Mouse (Mus musculus) MEL (cell line): ENCODE measurements around the gene Mrpl44. TPM values are rescaled to one million over a fixed set of nuclear protein-coding genes. Genes with fewer than 3 reads are reported as not detected.

ENCODE experiments used
- DNase-seq: peaks from one replicate; pipeline ENCODE4 v3.0.0; 2011; ENCODE audit warnings: low read depth, low spot score
- H3K27ac ChIP-seq: 2 replicates; pipeline ENCODE4 v1.5.1; 2012; ENCODE audit warnings: low read depth, mild to moderate bottlenecking, control low read depth, low read length, moderate library complexity; ENCODE audit not compliant: control insufficient read depth
- H3K27me3 ChIP-seq, 2 experiments: fragments of 150-350 bp in 1 of 2; sonication (generic) in 1 of 2; 2 replicates each; pipeline ENCODE4 v1.6.1; 2012; ENCODE audit warnings: low read length in 2 of 2, mild to moderate bottlenecking in 2 of 2, improper control_type of control experiment in 1 of 2, moderate library complexity in 1 of 2; ENCODE audit not compliant: insufficient read depth in 2 of 2, control insufficient read depth in 1 of 2
- H3K36me3 ChIP-seq, 2 experiments: 2 replicates each; pipeline ENCODE4 v1.6.1; 2012 to 2014; ENCODE audit warnings: low read length in 2 of 2, improper control_type of control experiment in 1 of 2, inconsistent platforms in 1 of 2, mild to moderate bottlenecking in 1 of 2; ENCODE audit not compliant: insufficient read depth in 2 of 2, control insufficient read depth in 1 of 2
- H3K4me1 ChIP-seq, 2 experiments: fragments of 150-350 bp in 1 of 2; sonication (generic) in 1 of 2; 2 replicates each; pipeline ENCODE4 v1.6.1; 2012; ENCODE audit warnings: low read length in 2 of 2, improper control_type of control experiment in 1 of 2, mild to moderate bottlenecking in 1 of 2; ENCODE audit not compliant: insufficient read depth in 2 of 2, control insufficient read depth in 1 of 2
- H3K4me3 ChIP-seq, 2 experiments: fragments of 150-350 bp in 1 of 2; sonication (generic) in 1 of 2; 2 replicates each; pipeline ENCODE4 v1.5.1; 2012; ENCODE audit warnings: low read depth in 2 of 2, low read length in 2 of 2, mild to moderate bottlenecking in 2 of 2, moderate library complexity in 2 of 2, control low read depth in 1 of 2, improper control_type of control experiment in 1 of 2; ENCODE audit not compliant: control insufficient read depth in 1 of 2, insufficient read depth in 1 of 2
- H3K79me2 ChIP-seq: 2 replicates; pipeline ENCODE4 v1.6.1; 2012; ENCODE audit warnings: mild to moderate bottlenecking, low read length, moderate library complexity; ENCODE audit not compliant: control insufficient read depth, poor library complexity, insufficient read depth
- H3K9ac ChIP-seq: 2 replicates; pipeline ENCODE4 v1.6.1; 2012; ENCODE audit warnings: low read depth, mild to moderate bottlenecking, control low read depth, low read length, moderate library complexity; ENCODE audit not compliant: control insufficient read depth, poor library complexity, severe bottlenecking
- H3K9me3 ChIP-seq: fragments of 150-350 bp; sonication (generic); replicated peaks from 2 replicates; pipeline ENCODE4 v1.6.1; 2012; ENCODE audit warnings: mild to moderate bottlenecking, low read length, improper control_type of control experiment, moderate library complexity; ENCODE audit not compliant: insufficient read depth
- BHLHE40 ChIP-seq: IDR thresholded peaks from 2 replicates; pipeline ENCODE4 v1.6.1; 2012; ENCODE audit warnings: low read depth, mild to moderate bottlenecking, inconsistent platforms, low read length, improper control_type of control experiment, borderline replicate concordance
- CHD2 ChIP-seq: IDR thresholded peaks from 2 replicates; pipeline ENCODE4 v1.6.1; 2011; ENCODE audit warnings: low read length, improper control_type of control experiment
- CTCF ChIP-seq, 3 experiments: IDR thresholded peaks in 2 of 3; conservative IDR thresholded peaks in 1 of 3; 2 replicates each; pipeline ENCODE4 v1.5.1; 2011 to 2012; ENCODE audit warnings: low read length in 3 of 3, low read depth in 2 of 3, mild to moderate bottlenecking in 2 of 3, improper control_type of control experiment in 1 of 3, inconsistent platforms in 1 of 3, mixed read lengths in 1 of 3, moderate library complexity in 1 of 3; ENCODE audit not compliant: control insufficient read depth in 1 of 3, insufficient read depth in 1 of 3, poor library complexity in 1 of 3, severe bottlenecking in 1 of 3
- E2F4 ChIP-seq: IDR thresholded peaks from 2 replicates; pipeline ENCODE4 v1.6.1; 2011; ENCODE audit warnings: low read depth, low read length, improper control_type of control experiment, borderline replicate concordance
- ELF1 ChIP-seq: IDR thresholded peaks from 2 replicates; pipeline ENCODE4 v1.6.1; 2014; ENCODE audit warnings: low read depth, mild to moderate bottlenecking, inconsistent platforms, low read length, improper control_type of control experiment, moderate library complexity
- GATA1 ChIP-seq: IDR thresholded peaks from 2 replicates; pipeline ENCODE4 v1.6.1; 2011; ENCODE audit warnings: low read depth, low read length, improper control_type of control experiment
- KAT2A ChIP-seq: conservative IDR thresholded peaks from 2 replicates; pipeline ENCODE4 v1.6.1; 2012; ENCODE audit warnings: low read depth, low read length, improper control_type of control experiment, inconsistent platforms
- MAZ ChIP-seq: IDR thresholded peaks from 2 replicates; pipeline ENCODE4 v1.6.1; 2012; ENCODE audit warnings: low read depth, mild to moderate bottlenecking, inconsistent platforms, low read length, improper control_type of control experiment
- MEF2A ChIP-seq: IDR thresholded peaks from 2 replicates; pipeline ENCODE4 v1.6.1; 2014; ENCODE audit warnings: low read depth, mild to moderate bottlenecking, inconsistent platforms, low read length, improper control_type of control experiment; ENCODE audit not compliant: poor library complexity, insufficient replicate concordance, severe bottlenecking; ENCODE audit errors: extremely low read depth
- MYC ChIP-seq: IDR thresholded peaks from 2 replicates; pipeline ENCODE4 v1.6.1; 2011; ENCODE audit warnings: low read depth, mild to moderate bottlenecking, low read length, improper control_type of control experiment, moderate library complexity
- NRF1 ChIP-seq: IDR thresholded peaks from 2 replicates; pipeline ENCODE4 v1.6.1; 2014; ENCODE audit warnings: low read depth, mild to moderate bottlenecking, inconsistent platforms, low read length, improper control_type of control experiment, moderate library complexity; ENCODE audit not compliant: poor library complexity, insufficient read depth, severe bottlenecking
- POLR2A ChIP-seq, 2 experiments: IDR thresholded peaks; 2 replicates each; pipeline ENCODE4 v1.6.1; 2011 to 2012; ENCODE audit warnings: low read length in 2 of 2, mild to moderate bottlenecking in 2 of 2, control low read depth in 1 of 2, improper control_type of control experiment in 1 of 2, low read depth in 1 of 2, moderate library complexity in 1 of 2; ENCODE audit not compliant: control insufficient read depth in 1 of 2, insufficient read depth in 1 of 2, poor library complexity in 1 of 2
- POLR2AphosphoS2 ChIP-seq: IDR thresholded peaks from 2 replicates; pipeline ENCODE4 v1.6.1; 2011; ENCODE audit warnings: low read length, improper control_type of control experiment
- POLR2AphosphoS5 ChIP-seq: IDR thresholded peaks from 2 replicates; pipeline ENCODE4 v1.6.1; 2012; ENCODE audit warnings: low read depth, borderline replicate concordance, mild to moderate bottlenecking, inconsistent platforms, low read length, moderate library complexity, mixed read lengths
- RCOR1 ChIP-seq: IDR thresholded peaks from 2 replicates; pipeline ENCODE4 v1.6.1; 2012; ENCODE audit warnings: low read depth, mild to moderate bottlenecking, inconsistent platforms, low read length, improper control_type of control experiment
- SMC3 ChIP-seq: IDR thresholded peaks from 2 replicates; pipeline ENCODE4 v1.6.1; 2011; ENCODE audit warnings: low read depth, low read length, improper control_type of control experiment
- TCF12 ChIP-seq: IDR thresholded peaks from 2 replicates; pipeline ENCODE4 v1.6.1; 2014; ENCODE audit warnings: low read depth, mild to moderate bottlenecking, inconsistent platforms, low read length, improper control_type of control experiment, moderate library complexity
- ZKSCAN1 ChIP-seq: IDR thresholded peaks from 2 replicates; pipeline ENCODE4 v1.6.1; 2012; ENCODE audit warnings: low read depth, mild to moderate bottlenecking, inconsistent platforms, low read length, improper control_type of control experiment, moderate library complexity
- ZMIZ1 ChIP-seq: IDR thresholded peaks from 2 replicates; pipeline ENCODE4 v1.6.1; 2012; ENCODE audit warnings: low read depth, mild to moderate bottlenecking, inconsistent platforms, low read length, improper control_type of control experiment, moderate library complexity
- ZNF384 ChIP-seq: IDR thresholded peaks from 2 replicates; pipeline ENCODE4 v1.6.1; 2012; ENCODE audit warnings: low read depth, mild to moderate bottlenecking, inconsistent platforms, low read length, improper control_type of control experiment
- polyA plus RNA-seq, 2 experiments: library from polyadenylated mRNA; stranded (reverse) in 1 of 2; unstranded in 1 of 2; fragments of >175 nt in 1 of 2; fragments of >200 nt in 1 of 2; gene quantifications; 2 replicates each; pipeline versions ENCODE4 v1.2.1 to v1.2.4; 2012; ENCODE audit warnings: low replicate concordance in 2 of 2, low read depth in 1 of 2; ENCODE audit not compliant: insufficient read length in 2 of 2, insufficient read depth in 1 of 2, missing spikeins in 1 of 2
- total RNA-seq: library from RNA; depleted of rRNA; stranded (reverse); fragments of 300-350 nt; gene quantifications from 2 replicates; pipeline ENCODE4 v1.2.3, GENCODE M21; 2012

The Mrpl44 gene
- total and polyA plus RNA-seq, 3 experiments = 52.6 to 63.2 TPM; not detected in 1

GRCm38 (mm10) chr1:79768231-79768630, 7.6 kb upstream of the Mrpl44 start:
- H3K27ac ChIP-seq = no peak overlapping the region

GRCm38 (mm10) chr1:79774164-79774780, 1.5 kb upstream of the Mrpl44 start:
- Histone ChIP-seq H3K4me1 (peaks cover 0 to 1% of the 10 kb centered on the region in 2 experiments; a peak in 1 of 4 replicates), H3K79me2 (peaks cover 13% of the 10 kb centered on the region), H3K36me3 (peaks cover 0 to 9% of the 10 kb centered on the region in 2 experiments; a peak in 2 of 4 replicates), H3K27ac (no peak overlapping the region), H3K9ac (no peak overlapping the region), H3K9me3 (no peaks in the 10 kb centered on the region), H3K27me3 (no peaks in the 10 kb centered on the region), H3K4me3 (no peak overlapping the region)
- no peak for DNase-seq
- TF ChIP-seq RCOR1 = no peak
- no peak for TF ChIP-seq NRF1
- no peak for TF ChIP-seq TCF12
- no peak for TF ChIP-seq SMC3
- TF ChIP-seq CHD2 = no peak
- no peak for TF ChIP-seq ELF1
- no peak for TF ChIP-seq MEF2A
- TF ChIP-seq BHLHE40 = no peak
- no peak for TF ChIP-seq ZNF384
- TF ChIP-seq ZMIZ1 = no peak
- TF ChIP-seq ZKSCAN1 = no peak
- no peak for TF ChIP-seq POLR2AphosphoS5
- TF ChIP-seq E2F4 = no peak
- no peak for TF ChIP-seq MYC
- no peak for TF ChIP-seq POLR2A (IDR thresholded peaks at IDR 0.05; ENCODE audit: control insufficient read depth in 1 of 2, insufficient read depth in 1 of 2, low read depth in 1 of 2, low read length in 2 of 2, poor library complexity in 1 of 2)
- TF ChIP-seq KAT2A = no peak
- TF ChIP-seq POLR2AphosphoS2 = no peak

More at GRCm38 (mm10) chr1:79768231-79768630, 7.6 kb upstream of the Mrpl44 start:
- TF ChIP-seq GATA1 (peak; percentile 51), CTCF (IDR thresholded peaks at IDR 0.05 in 2 of 3, conservative IDR thresholded peaks at IDR 0.05 in 1 of 3; ENCODE audit: control insufficient read depth in 1 of 3, insufficient read depth in 1 of 3, low read depth in 2 of 3, low read length in 3 of 3, poor library complexity in 1 of 3, severe bottlenecking in 1 of 3) (no peak), TCF12 (no peak), MAZ (no peak)
- Histone ChIP-seq H3K4me3 (peak overlapping the region in 1 of 2 experiments; percentile 31; a peak in 2 of 4 replicates), H3K27me3 (no peaks in the 10 kb centered on the region), H3K79me2 (no peaks in the 10 kb centered on the region), H3K36me3 (peaks cover 0 to 8% of the 10 kb centered on the region in 2 experiments; a peak in 2 of 4 replicates), H3K9me3 (no peaks in the 10 kb centered on the region), H3K4me1 (peaks cover 4 to 5% of the 10 kb centered on the region in 2 experiments; a peak in 2 of 4 replicates), H3K9ac (peak overlapping the region; percentile 27; the same call in 1 of the 2 replicates)
- peak; percentile 23 for DNase-seq
